Mouse (Mus musculus) ES-E14 (cell line): ENCODE measurements around the gene Pum1. TPM values are rescaled to one million over a fixed set of nuclear protein-coding genes. Genes with fewer than 3 reads are reported as not detected.

Experiments
- DNase-seq: peaks from one replicate; pipeline ENCODE4 v3.0.0-alpha.2; 2013; ENCODE audit warnings: low read depth, low spot score
- H3K27ac ChIP-seq: 2 replicates; pipeline ENCODE4 v1.5.1; 2012; ENCODE audit warnings: low read depth, mild to moderate bottlenecking, low read length, moderate library complexity, mixed read lengths; ENCODE audit not compliant: poor library complexity, insufficient read depth, severe bottlenecking
- H3K36me3 ChIP-seq: 2 replicates; pipeline ENCODE4 v1.6.1; 2012; ENCODE audit warnings: mild to moderate bottlenecking, low read length, moderate library complexity, mixed read lengths; ENCODE audit not compliant: control insufficient read depth, poor library complexity, insufficient read depth, severe bottlenecking
- H3K4me1 ChIP-seq, 2 experiments: fragments of 150-350 bp in 1 of 2; sonication (generic) in 1 of 2; 2 replicates each; pipeline ENCODE4 v1.6.1; 2012; ENCODE audit warnings: low read length in 2 of 2, mild to moderate bottlenecking in 1 of 2, mixed read lengths in 1 of 2; ENCODE audit not compliant: control insufficient read depth in 2 of 2, insufficient read depth in 2 of 2, poor library complexity in 1 of 2
- H3K4me3 ChIP-seq, 2 experiments: fragments of 150-350 bp in 1 of 2; sonication (generic) in 1 of 2; 2 replicates each; pipeline ENCODE4 v1.5.1; 2012; ENCODE audit warnings: low read length in 2 of 2, low read depth in 1 of 2, mild to moderate bottlenecking in 1 of 2, mixed read lengths in 1 of 2; ENCODE audit not compliant: insufficient read depth in 1 of 2, poor library complexity in 1 of 2, severe bottlenecking in 1 of 2
- H3K9ac ChIP-seq: 2 replicates; pipeline ENCODE4 v1.6.1; 2012; ENCODE audit warnings: low read depth, mild to moderate bottlenecking, low read length, mixed read lengths; ENCODE audit not compliant: poor library complexity, insufficient read depth, severe bottlenecking
- H3K9me3 ChIP-seq: fragments of 150-350 bp; sonication (generic); 2 replicates; pipeline ENCODE4 v1.6.1; 2012; ENCODE audit warnings: low read depth, mild to moderate bottlenecking, low read length; ENCODE audit not compliant: control insufficient read depth, insufficient read depth
- CHD2 ChIP-seq: IDR thresholded peaks from 2 replicates; pipeline ENCODE4 v1.6.1; 2014; ENCODE audit warnings: mild to moderate bottlenecking, low read depth, low read length, inconsistent platforms
- HCFC1 ChIP-seq: IDR thresholded peaks from 2 replicates; pipeline ENCODE4 v1.6.1; 2012; ENCODE audit warnings: low read length, inconsistent platforms, borderline replicate concordance; ENCODE audit not compliant: insufficient read depth
- MAFK ChIP-seq: IDR thresholded peaks from 2 replicates; pipeline ENCODE4 v1.6.1; 2014; ENCODE audit warnings: mild to moderate bottlenecking, low read depth, low read length, inconsistent platforms; ENCODE audit not compliant: insufficient read depth
- ZC3H11A ChIP-seq: IDR thresholded peaks from 2 replicates; pipeline ENCODE4 v1.6.1; 2012; ENCODE audit warnings: low read depth, mild to moderate bottlenecking, inconsistent platforms, low read length, borderline replicate concordance
- ZNF384 ChIP-seq: IDR thresholded peaks from 2 replicates; pipeline ENCODE4 v1.6.1; 2012; ENCODE audit warnings: low read depth, low read length, inconsistent platforms
- in situ Hi-C, 2 experiments: fragments of 600-800 bp; cut with MboI; formaldehyde crosslinking; loops; one replicate each; pipeline ENCODE4 v1.15.1; 2025; ENCODE audit warnings: low sequenced_read_pairs in 2 of 2, inconsistent platforms in 1 of 2; ENCODE audit not compliant: unreplicated experiment in 2 of 2
- total RNA-seq: library from RNA; depleted of rRNA; stranded (reverse); fragments of 300-350 nt; gene quantifications from 2 replicates; pipeline ENCODE4 v1.2.3, GENCODE M21; 2012

Pum1 gene
- total RNA-seq, 1 experiment: 101 TPM

DNA sequence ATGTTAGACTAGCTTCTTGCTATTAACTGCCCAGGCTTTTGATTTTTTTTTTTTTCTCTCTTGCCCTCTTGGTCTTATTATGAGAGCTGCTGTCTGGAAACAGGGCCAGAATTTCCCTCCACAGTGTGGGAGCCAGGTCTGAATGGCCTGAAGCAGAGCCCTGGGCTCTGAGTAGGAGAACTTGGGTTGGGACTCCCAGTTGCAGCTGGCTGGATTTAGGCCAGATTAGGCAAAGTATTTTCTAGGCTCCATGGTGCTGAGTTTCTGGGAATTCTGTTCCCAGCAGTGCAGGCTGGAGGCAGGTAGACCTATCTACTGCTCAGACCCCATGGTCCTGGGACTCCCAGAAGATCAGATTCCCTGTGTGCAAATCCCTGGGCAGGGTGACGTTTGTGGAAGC is 135.3 kb downstream of the Pum1 start:
- DNase-seq: no peak
- no peaks in the 10 kb centered on the region for H3K36me3 ChIP-seq
- H3K9ac ChIP-seq: no peak overlapping the region
- no peak for TF ChIP-seq HCFC1
- no peak for TF ChIP-seq ZNF384
- no peak for TF ChIP-seq ZC3H11A
- TF ChIP-seq CHD2: no peak
- TF ChIP-seq MAFK: no peak
- no peaks in the 10 kb centered on the region for H3K9me3 ChIP-seq
- H3K4me3 ChIP-seq: no peak overlapping the region
- H3K4me1 ChIP-seq: peaks cover 0 to 3% of the 10 kb centered on the region in 2 experiments; a peak in 2 of 4 replicates
- in situ Hi-C loops: no loop called here
- H3K27ac ChIP-seq: no peak overlapping the region

- no peak for TF ChIP-seq ZNF384
- no peak for TF ChIP-seq MAFK
- TF ChIP-seq ZC3H11A: no peak
- TF ChIP-seq HCFC1: no peak
- no peak for TF ChIP-seq CHD2
- no peaks in the 10 kb centered on the region for H3K36me3 ChIP-seq
- peaks cover 0 to 3% of the 10 kb centered on the region in 2 experiments; a peak in 2 of 4 replicates for H3K4me1 ChIP-seq
- H3K4me3 ChIP-seq: no peak overlapping the region
- in situ Hi-C loops: no loop called here
- no peaks in the 10 kb centered on the region for H3K9me3 ChIP-seq
- H3K27ac ChIP-seq: no peak overlapping the region
- no peak for DNase-seq
- no peak overlapping the region for H3K9ac ChIP-seq
Observed at GRCm38 (mm10) chr4:130799118-130799517, 136.0 kb downstream of the Pum1 start.

GRCm38 (mm10) chr4:130799582-130799981 is 136.5 kb downstream of the Pum1 start:
- TF ChIP-seq HCFC1 (no peak), CHD2 (no peak), ZNF384 (no peak), MAFK (no peak), ZC3H11A (no peak)
- no peak for DNase-seq
- Histone ChIP-seq H3K36me3 (no peaks in the 10 kb centered on the region), H3K4me1 (peaks cover 0 to 3% of the 10 kb centered on the region in 2 experiments; a peak in 2 of 4 replicates), H3K9ac (no peak overlapping the region), H3K9me3 (no peaks in the 10 kb centered on the region), H3K4me3 (no peak overlapping the region), H3K27ac (no peak overlapping the region)
- in situ Hi-C loops: no loop called here

DNA sequence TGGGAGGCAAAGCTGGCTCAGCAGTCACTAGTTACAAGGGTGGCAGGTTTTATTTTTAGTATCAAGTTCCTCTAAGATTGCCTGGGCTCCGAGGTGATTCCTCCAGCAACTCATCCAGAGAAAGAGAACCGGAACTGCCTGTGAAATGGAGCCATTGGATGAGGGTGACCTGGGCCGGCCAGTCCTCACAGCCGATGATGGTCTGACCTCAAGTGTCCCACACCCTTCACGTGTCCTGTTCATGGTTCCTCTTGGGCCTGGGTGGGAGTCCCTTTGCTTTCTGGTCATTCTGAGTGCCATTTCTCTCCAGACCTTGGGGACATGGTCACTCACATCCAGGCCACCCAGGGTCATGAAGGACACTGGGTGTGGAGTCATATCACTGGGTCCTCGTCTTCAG is 137.0 kb downstream of the Pum1 start:
- H3K27ac ChIP-seq: no peak overlapping the region
- H3K9ac ChIP-seq: no peak overlapping the region
- peaks cover 0 to 3% of the 10 kb centered on the region in 2 experiments; a peak in 2 of 4 replicates for H3K4me1 ChIP-seq
- in situ Hi-C loops: no loop called here
- TF ChIP-seq CHD2 (no peak), MAFK (no peak), HCFC1 (no peak), ZNF384 (no peak)
- no peak overlapping the region for H3K4me3 ChIP-seq
- H3K36me3 ChIP-seq: no peaks in the 10 kb centered on the region
- no peak for DNase-seq
- no peaks in the 10 kb centered on the region for H3K9me3 ChIP-seq

- in situ Hi-C loops: no loop called here
- Histone ChIP-seq H3K36me3 (no peaks in the 10 kb centered on the region), H3K4me3 (no peak overlapping the region), H3K9me3 (no peaks in the 10 kb centered on the region), H3K4me1 (peaks cover 0 to 3% of the 10 kb centered on the region in 2 experiments; a peak in 2 of 4 replicates), H3K27ac (no peak overlapping the region), H3K9ac (no peak overlapping the region)
- TF ChIP-seq ZNF384 (no peak), HCFC1 (no peak), MAFK (no peak), ZC3H11A (no peak), CHD2 (no peak)
- no peak for DNase-seq
Observed at GRCm38 (mm10) chr4:130801198-130801597, 138.1 kb downstream of the Pum1 start.
